Mouse (Mus musculus): ENCODE measurements around the gene Atp6v0e. TPM values are rescaled to one million over a fixed set of nuclear protein-coding genes. Genes with fewer than 3 reads are reported as not detected.

Gene Atp6v0e
- polyA plus RNA-seq, 1 experiment from 2014 or later: 492 TPM

- Histone ChIP-seq H3K9ac (ENCODE audit: low read depth, low read length) (no peak overlapping the region), H3K36me3 (ENCODE audit: insufficient read depth, low read length) (peaks cover 17% of the 10 kb centered on the region; the same call in 1 of the 2 replicates), H3K27me3 (ENCODE audit: insufficient read depth, low read length) (no peaks in the 10 kb centered on the region), H3K4me1 (replicated peaks; ENCODE audit: insufficient read depth, low read length) (0 out of 2 replicates have a peak, but pooled peaks cover 3% of the 10 kb centered on the region), H3K4me3 (replicated peaks; ENCODE audit: low read depth, low read length) (no peak overlapping the region), H3K4me2 (ENCODE audit: low read length) (no peak overlapping the region), H3K27ac (no peak overlapping the region), H3K9me3 (replicated peaks; ENCODE audit: low read length) (no peaks in the 10 kb centered on the region)
- DNase-seq (ENCODE audit: low spot score) (no peak), ATAC-seq (replicated peaks; ENCODE audit: low FRiP score, low read depth) (0 out of 2 replicates have a peak, but pooled peaks have one; percentile 6)
- TF ChIP-seq CTCF (IDR thresholded peaks at IDR 0.05; ENCODE audit: low read depth): no peak
- whole genome bisulfite sequencing: 40% methylated on average over 19 of the region's 21 CpGs
These were observed 4.0 kb upstream of the Atp6v0e start for GRCm38 (mm10) chr17:26658854-26659572.

- Histone ChIP-seq H3K4me2 (ENCODE audit: low read length) (no peak overlapping the region), H3K27ac (no peak overlapping the region), H3K36me3 (ENCODE audit: insufficient read depth, low read length) (peaks cover 14% of the 10 kb centered on the region; the same call in 1 of the 2 replicates), H3K4me3 (replicated peaks; ENCODE audit: low read depth, low read length) (no peak overlapping the region), H3K27me3 (ENCODE audit: insufficient read depth, low read length) (no peaks in the 10 kb centered on the region), H3K9ac (ENCODE audit: low read depth, low read length) (no peak overlapping the region), H3K9me3 (replicated peaks; ENCODE audit: low read length) (no peaks in the 10 kb centered on the region), H3K4me1 (replicated peaks; ENCODE audit: insufficient read depth, low read length) (0 out of 2 replicates have a peak, but pooled peaks cover 3% of the 10 kb centered on the region)
- ATAC-seq (replicated peaks; ENCODE audit: low FRiP score, low read depth) (no peak), DNase-seq (ENCODE audit: low spot score) (no peak)
- WGBS: 60% methylated on average over 3 of the region's 3 CpGs
- TF ChIP-seq CTCF (IDR thresholded peaks at IDR 0.05; ENCODE audit: low read depth): no peak
These were observed 3.5 kb upstream of the Atp6v0e start for GRCm38 (mm10) chr17:26659573-26659915.

- peak; percentile 79 for TF ChIP-seq CTCF (IDR thresholded peaks at IDR 0.05; ENCODE audit: low read depth)
- H3K4me1 ChIP-seq (replicated peaks; ENCODE audit: insufficient read depth, low read length): 0 out of 2 replicates have a peak, but pooled peaks cover 3% of the 10 kb centered on the region
- H3K4me3 ChIP-seq (replicated peaks; ENCODE audit: low read depth, low read length): no peak overlapping the region
- no peak overlapping the region for H3K27ac ChIP-seq
- WGBS: 23% methylated on average over 21 of the region's 21 CpGs
- H3K4me2 ChIP-seq (ENCODE audit: low read length): no peak overlapping the region
- H3K36me3 ChIP-seq (ENCODE audit: insufficient read depth, low read length): peaks cover 6% of the 10 kb centered on the region; the same call in 1 of the 2 replicates
- no peak for ATAC-seq (replicated peaks; ENCODE audit: low FRiP score, low read depth)
- no peaks in the 10 kb centered on the region for H3K9me3 ChIP-seq (replicated peaks; ENCODE audit: low read length)
- peak; percentile 85 for DNase-seq (ENCODE audit: low spot score)
- no peak overlapping the region for H3K9ac ChIP-seq (ENCODE audit: low read depth, low read length)
- no peaks in the 10 kb centered on the region for H3K27me3 ChIP-seq (ENCODE audit: insufficient read depth, low read length)
These were observed 2.7 kb upstream of the Atp6v0e start for GRCm38 (mm10) chr17:26660192-26660912.

- H3K9me3 ChIP-seq (replicated peaks; ENCODE audit: low read length): no peaks in the 10 kb centered on the region
- no peak for DNase-seq (ENCODE audit: low spot score)
- 0 out of 2 replicates have a peak, but pooled peaks cover 3% of the 10 kb centered on the region for H3K4me1 ChIP-seq (replicated peaks; ENCODE audit: insufficient read depth, low read length)
- peak overlapping the region; percentile 70; the same call in 1 of the 2 replicates for H3K4me2 ChIP-seq (ENCODE audit: low read length)
- no peak for TF ChIP-seq CTCF (IDR thresholded peaks at IDR 0.05; ENCODE audit: low read depth)
- no peak for ATAC-seq (replicated peaks; ENCODE audit: low FRiP score, low read depth)
- WGBS: 61% methylated on average over 5 of the region's 5 CpGs
- no peak overlapping the region for H3K9ac ChIP-seq (ENCODE audit: low read depth, low read length)
- no peaks in the 10 kb centered on the region for H3K27me3 ChIP-seq (ENCODE audit: insufficient read depth, low read length)
- no peak overlapping the region for H3K4me3 ChIP-seq (replicated peaks; ENCODE audit: low read depth, low read length)
- H3K27ac ChIP-seq: no peak overlapping the region
- H3K36me3 ChIP-seq (ENCODE audit: insufficient read depth, low read length): no peaks in the 10 kb centered on the region
These were observed 827 bp upstream of the Atp6v0e start for GRCm38 (mm10) chr17:26662204-26662603.

GRCm38 (mm10) chr17:26665600-26665999, 2.6 kb downstream of the Atp6v0e start:
- H3K9ac ChIP-seq (ENCODE audit: low read depth, low read length): no peak overlapping the region
- no peaks in the 10 kb centered on the region for H3K36me3 ChIP-seq (ENCODE audit: insufficient read depth, low read length)
- ATAC-seq (replicated peaks; ENCODE audit: low FRiP score, low read depth) (no peak), DNase-seq (ENCODE audit: low spot score) (no peak)
- H3K4me1 ChIP-seq (replicated peaks; ENCODE audit: insufficient read depth, low read length): 0 out of 2 replicates have a peak, but pooled peaks cover 3% of the 10 kb centered on the region
- H3K27me3 ChIP-seq (ENCODE audit: insufficient read depth, low read length): no peaks in the 10 kb centered on the region
- WGBS: 72% methylated on average over 4 of the region's 4 CpGs
- no peak overlapping the region for H3K27ac ChIP-seq
- no peak overlapping the region for H3K4me2 ChIP-seq (ENCODE audit: low read length)
- no peak for TF ChIP-seq CTCF (IDR thresholded peaks at IDR 0.05; ENCODE audit: low read depth)
- no peaks in the 10 kb centered on the region for H3K9me3 ChIP-seq (replicated peaks; ENCODE audit: low read length)
- H3K4me3 ChIP-seq (replicated peaks; ENCODE audit: low read depth, low read length): no peak overlapping the region

GRCm38 (mm10) chr17:26671268-26671667, 8.2 kb downstream of the Atp6v0e start:
- no peaks in the 10 kb centered on the region for H3K36me3 ChIP-seq (ENCODE audit: insufficient read depth, low read length)
- 64% methylated on average over 4 of the region's 4 CpGs for WGBS
- no peak overlapping the region for H3K4me3 ChIP-seq (replicated peaks; ENCODE audit: low read depth, low read length)
- no peak overlapping the region for H3K27ac ChIP-seq
- no peak overlapping the region for H3K4me2 ChIP-seq (ENCODE audit: low read length)
- no peak overlapping the region for H3K9ac ChIP-seq (ENCODE audit: low read depth, low read length)
- DNase-seq (ENCODE audit: low spot score) (no peak), ATAC-seq (replicated peaks; ENCODE audit: low FRiP score, low read depth) (no peak)
- no peak for TF ChIP-seq CTCF (IDR thresholded peaks at IDR 0.05; ENCODE audit: low read depth)
- H3K4me1 ChIP-seq (replicated peaks; ENCODE audit: insufficient read depth, low read length): no peaks in the 10 kb centered on the region
- H3K27me3 ChIP-seq (ENCODE audit: insufficient read depth, low read length): no peaks in the 10 kb centered on the region
- H3K9me3 ChIP-seq (replicated peaks; ENCODE audit: low read length): no peaks in the 10 kb centered on the region

Measured in kidney, postnatal 0 days (tissue).